Mouse (Mus musculus) embryonic fibroblast, embryonic 13.5 days (primary cell): ENCODE data around the gene Zkscan17.

Source experiments
- CTCF ChIP-seq: IDR thresholded peaks from 2 replicates; pipeline ENCODE4 v1.5.1; 2011; ENCODE audit warnings: mild to moderate bottlenecking, control low read depth, low read length, moderate library complexity, borderline replicate concordance; ENCODE audit not compliant: insufficient read depth
- POLR2A ChIP-seq: IDR thresholded peaks from 2 replicates; pipeline ENCODE4 v1.6.1; 2011; ENCODE audit warnings: low read depth, mild to moderate bottlenecking, control low read depth, low read length, moderate library complexity

DNA sequence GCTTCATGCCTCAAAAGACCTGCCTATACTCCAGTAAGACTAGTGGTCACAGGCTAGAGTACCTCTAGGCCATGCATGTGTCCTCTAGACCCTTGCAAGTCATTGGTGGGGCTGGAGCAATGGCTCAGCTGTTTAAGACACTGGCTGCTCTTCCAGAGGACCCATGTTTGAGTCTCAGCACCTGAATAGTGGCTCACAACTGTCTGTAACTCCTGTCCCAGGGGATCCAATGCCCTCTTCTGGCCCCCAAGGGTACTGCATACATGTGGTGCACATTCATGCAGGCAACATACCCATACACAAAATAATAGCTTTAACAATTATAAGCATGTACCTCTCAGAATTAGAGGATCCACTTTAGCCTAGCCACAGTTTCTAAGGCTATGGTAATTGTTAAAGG, 83.4 kb downstream of the Zkscan17 start:
- TF ChIP-seq CTCF: no peak
- TF ChIP-seq POLR2A: no peak
